Mouse (Mus musculus): Measurements from ENCODE around the gene Fpgs.

GRCm38 (mm10) chr2:32722046-32722445, 18.1 kb upstream of the Fpgs start:
- TF ChIP-seq CTCF (IDR thresholded peaks at IDR 0.05; ENCODE audit: borderline replicate concordance, extremely low read depth, insufficient read depth, insufficient read length) (no peak), POLR2A (IDR thresholded peaks at IDR 0.05; ENCODE audit: borderline replicate concordance, extremely low read depth, insufficient read depth, insufficient read length, poor library complexity, severe bottlenecking) (no peak)

All from brain, embryonic 14.5 days (tissue).